Mouse (Mus musculus): Measurements from ENCODE around the gene Lsm3. TPM values are rescaled to one million over a fixed set of nuclear protein-coding genes. Genes with fewer than 3 reads are reported as not detected.

Lsm3 gene
- polyA plus RNA-seq, 1 experiment from 2014 or later, result 460 TPM

DNA sequence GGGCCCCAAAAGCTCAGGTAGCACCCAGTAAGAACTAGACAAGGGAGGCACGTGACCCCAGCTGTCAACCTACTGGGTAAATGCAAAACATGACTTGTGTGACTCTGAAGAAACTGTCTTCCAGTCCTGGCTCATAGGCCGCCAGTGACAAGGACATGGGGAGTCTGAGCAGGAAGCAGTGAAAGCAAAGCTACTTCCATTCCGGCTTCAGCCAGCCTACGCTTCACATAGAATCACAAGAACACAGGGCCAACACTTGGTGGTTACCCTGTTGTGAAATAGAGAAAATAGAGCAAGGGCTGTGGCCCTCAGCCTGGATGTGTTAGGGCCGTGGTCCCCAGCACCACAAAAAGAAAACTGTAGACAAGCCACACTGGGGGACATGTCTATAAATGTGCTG, 7.1 kb downstream of the Lsm3 start:
- H3K4me3 ChIP-seq, result no peak overlapping the region
- peaks cover 88% of the 10 kb centered on the region for H3K36me3 ChIP-seq
- no peaks in the 10 kb centered on the region for H3K27me3 ChIP-seq (ENCODE audit: low read depth, poor library complexity, severe bottlenecking)
- no peaks in the 10 kb centered on the region for H3K4me1 ChIP-seq
- DNase-seq (ENCODE audit: low spot score), result no peak
- no peaks in the 10 kb centered on the region for H3K9me3 ChIP-seq (replicated peaks)
- WGBS, result 94% methylated on average over 5 of the region's 5 CpGs
- no peak overlapping the region for H3K27ac ChIP-seq

DNA sequence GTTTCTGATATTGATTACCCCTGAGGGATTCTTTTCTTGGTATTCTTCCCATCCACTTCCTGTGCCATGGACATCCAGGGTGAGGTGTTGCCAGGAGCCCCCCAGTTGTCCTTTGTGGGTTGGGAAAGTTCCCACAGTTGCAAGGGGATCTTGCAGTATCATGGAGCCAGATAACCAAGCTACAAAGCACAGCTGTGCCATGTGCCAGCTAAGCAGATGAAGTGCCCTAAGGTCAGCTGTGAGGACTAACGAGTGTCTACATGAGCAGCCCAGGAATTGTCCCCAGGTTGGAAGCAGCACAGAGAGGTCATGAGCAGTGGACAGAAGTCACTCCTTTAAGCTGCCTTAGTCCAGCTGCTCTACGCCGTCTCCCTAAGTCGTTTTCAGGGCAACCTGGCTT, 9.8 kb downstream of the Lsm3 start:
- H3K36me3 ChIP-seq, result peaks cover 80% of the 10 kb centered on the region
- 86% methylated on average over 4 of the region's 4 CpGs for WGBS
- no peaks in the 10 kb centered on the region for H3K9me3 ChIP-seq (replicated peaks)
- H3K27ac ChIP-seq, result no peak overlapping the region
- no peaks in the 10 kb centered on the region for H3K27me3 ChIP-seq (ENCODE audit: low read depth, poor library complexity, severe bottlenecking)
- H3K4me1 ChIP-seq, result no peaks in the 10 kb centered on the region
- no peak for DNase-seq (ENCODE audit: low spot score)
- H3K4me3 ChIP-seq, result no peak overlapping the region

DNA sequence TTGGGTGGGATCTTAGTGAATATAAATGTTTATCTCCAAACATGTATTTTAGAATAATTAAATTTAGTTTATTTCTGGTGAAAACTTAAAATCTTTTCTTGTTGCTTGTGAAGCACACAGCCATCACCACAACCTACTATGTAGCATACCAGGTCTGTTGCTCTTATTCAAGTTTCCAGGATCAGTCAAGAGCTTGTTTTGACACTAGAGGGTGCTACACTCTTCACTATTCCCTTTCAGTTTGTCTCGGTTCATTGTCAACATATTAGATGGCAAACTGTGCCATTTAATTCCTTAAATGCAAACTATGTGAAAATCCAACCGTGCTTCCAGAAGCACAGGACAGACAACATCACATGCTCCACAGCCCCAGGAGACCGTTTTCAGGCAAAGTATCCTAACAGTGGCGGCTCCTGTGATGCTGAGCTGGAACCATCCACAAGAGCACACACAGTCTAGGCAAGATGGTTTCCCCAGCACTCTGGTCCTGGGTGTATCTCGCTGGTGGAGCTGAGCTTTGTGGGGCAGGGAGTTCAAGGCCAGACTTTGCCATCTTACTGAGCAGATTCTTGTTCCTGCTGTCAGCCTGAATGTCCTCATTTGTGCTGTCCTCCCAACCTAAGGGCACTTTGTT, 11.6 kb downstream of the Lsm3 start:
- Histone ChIP-seq H3K4me1 (no peaks in the 10 kb centered on the region), H3K4me3 (no peak overlapping the region), H3K9me3 (replicated peaks) (no peaks in the 10 kb centered on the region), H3K27ac (no peak overlapping the region), H3K27me3 (ENCODE audit: low read depth, poor library complexity, severe bottlenecking) (no peaks in the 10 kb centered on the region), H3K36me3 (peaks cover 62% of the 10 kb centered on the region)
- DNase-seq (ENCODE audit: low spot score), result no peak
- 55% methylated on average over 5 of the region's 5 CpGs for WGBS

DNA sequence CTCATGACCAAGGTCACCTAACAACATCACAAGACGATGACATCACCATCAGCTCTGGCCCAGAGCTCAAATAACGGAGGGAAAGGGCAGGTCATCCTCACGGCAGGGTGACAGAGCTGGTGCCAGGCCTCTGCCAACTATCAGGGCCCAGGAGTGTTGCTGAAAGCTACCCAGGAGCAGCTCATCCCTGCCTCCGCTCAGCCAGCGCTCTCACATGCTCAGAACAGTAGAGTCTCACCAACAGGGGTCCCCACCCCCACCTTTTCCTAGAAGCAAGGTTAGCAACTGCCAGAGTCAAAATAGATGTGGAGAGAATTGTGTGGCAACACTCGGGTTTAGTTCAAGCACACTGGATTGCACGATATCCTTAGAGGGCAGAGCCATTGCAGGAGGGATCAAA, 12.5 kb downstream of the Lsm3 start:
- no peak for DNase-seq (ENCODE audit: low spot score)
- Histone ChIP-seq H3K9me3 (replicated peaks) (no peaks in the 10 kb centered on the region), H3K27me3 (ENCODE audit: low read depth, poor library complexity, severe bottlenecking) (no peaks in the 10 kb centered on the region), H3K36me3 (peaks cover 53% of the 10 kb centered on the region), H3K4me1 (peaks cover 4% of the 10 kb centered on the region), H3K4me3 (no peak overlapping the region), H3K27ac (no peak overlapping the region)
- WGBS, result 82% methylated on average over 7 of the region's 7 CpGs

DNA sequence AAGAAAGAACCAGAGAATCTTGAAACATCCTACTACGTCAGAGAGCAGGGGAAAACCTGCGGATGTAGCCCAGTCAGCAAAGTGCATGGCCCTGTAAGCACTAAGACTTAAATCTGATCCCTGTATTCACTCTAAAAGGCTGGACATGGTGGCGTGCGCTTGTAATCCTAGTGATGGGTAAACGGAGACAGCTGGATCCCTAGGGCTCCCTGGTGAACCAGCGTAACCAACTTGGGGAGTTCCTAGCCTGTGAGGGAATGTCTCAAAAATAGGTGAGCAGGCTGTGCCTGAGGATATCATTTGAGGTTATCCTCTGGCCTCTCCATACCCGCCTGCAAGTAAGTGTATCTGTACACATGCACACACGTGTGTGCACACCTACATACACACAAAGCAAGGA, 14.9 kb downstream of the Lsm3 start:
- Histone ChIP-seq H3K4me1 (peaks cover 11% of the 10 kb centered on the region), H3K27ac (no peak overlapping the region), H3K36me3 (peaks cover 29% of the 10 kb centered on the region), H3K9me3 (replicated peaks) (no peaks in the 10 kb centered on the region), H3K4me3 (no peak overlapping the region), H3K27me3 (ENCODE audit: low read depth, poor library complexity, severe bottlenecking) (no peaks in the 10 kb centered on the region)
- no peak for DNase-seq (ENCODE audit: low spot score)
- WGBS, result 88% methylated on average over 8 of the region's 8 CpGs

DNA sequence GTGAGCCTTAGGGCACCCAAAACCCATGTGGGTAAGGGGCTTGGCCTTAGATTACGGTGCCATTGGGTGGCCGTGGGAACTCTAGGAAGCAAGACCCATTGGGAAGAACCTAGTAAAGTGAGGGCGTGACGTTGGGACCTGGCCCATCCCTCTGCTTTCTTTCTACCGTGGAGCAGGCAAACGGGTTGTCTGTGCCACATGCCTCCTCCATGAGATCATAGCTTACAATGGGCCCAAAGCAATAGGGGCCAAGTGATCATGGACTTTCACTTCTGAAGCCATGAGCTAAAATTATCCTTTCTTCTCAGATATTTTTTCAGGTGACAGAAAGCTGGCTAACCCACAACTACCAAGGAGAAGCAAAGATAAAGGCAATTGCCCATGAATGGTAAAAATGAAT, 15.5 kb downstream of the Lsm3 start:
- 92% methylated on average over 6 of the region's 6 CpGs for WGBS
- peaks cover 23% of the 10 kb centered on the region for H3K36me3 ChIP-seq

DNA sequence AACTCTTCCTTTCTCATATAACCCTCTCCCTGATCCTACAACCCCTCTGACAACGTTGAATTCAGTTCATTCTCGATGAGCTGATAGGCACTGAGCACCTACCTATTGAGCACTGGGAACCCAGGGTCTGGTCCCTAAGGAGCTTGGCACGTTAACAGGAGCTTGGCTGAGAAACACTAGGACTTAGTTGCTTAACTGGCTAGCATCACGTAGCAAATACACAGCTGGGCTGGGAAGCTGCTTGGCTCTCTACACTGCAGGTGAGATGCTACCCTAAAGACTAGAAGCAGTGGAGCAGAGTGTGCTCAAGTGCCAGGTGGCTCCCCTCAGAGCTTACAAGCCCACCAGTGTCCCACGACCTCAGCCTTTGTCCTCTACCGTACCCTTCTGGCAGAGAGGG, 16.9 kb downstream of the Lsm3 start:
- H3K4me3 ChIP-seq, result no peak overlapping the region
- 74% methylated on average over 6 of the region's 6 CpGs for whole genome bisulfite sequencing
- no peaks in the 10 kb centered on the region for H3K27me3 ChIP-seq (ENCODE audit: low read depth, poor library complexity, severe bottlenecking)
- no peak for DNase-seq (ENCODE audit: low spot score)
- no peak overlapping the region for H3K27ac ChIP-seq
- no peaks in the 10 kb centered on the region for H3K9me3 ChIP-seq (replicated peaks)
- peaks cover 11% of the 10 kb centered on the region for H3K4me1 ChIP-seq
- peaks cover 19% of the 10 kb centered on the region for H3K36me3 ChIP-seq

More for the DNA sequence above, 15.5 kb downstream of the Lsm3 start:
- Histone ChIP-seq H3K4me1 (peaks cover 11% of the 10 kb centered on the region), H3K27ac (no peak overlapping the region), H3K27me3 (ENCODE audit: low read depth, poor library complexity, severe bottlenecking) (no peaks in the 10 kb centered on the region), H3K9me3 (replicated peaks) (no peaks in the 10 kb centered on the region), H3K4me3 (no peak overlapping the region)
- no peak for DNase-seq (ENCODE audit: low spot score)

DNA sequence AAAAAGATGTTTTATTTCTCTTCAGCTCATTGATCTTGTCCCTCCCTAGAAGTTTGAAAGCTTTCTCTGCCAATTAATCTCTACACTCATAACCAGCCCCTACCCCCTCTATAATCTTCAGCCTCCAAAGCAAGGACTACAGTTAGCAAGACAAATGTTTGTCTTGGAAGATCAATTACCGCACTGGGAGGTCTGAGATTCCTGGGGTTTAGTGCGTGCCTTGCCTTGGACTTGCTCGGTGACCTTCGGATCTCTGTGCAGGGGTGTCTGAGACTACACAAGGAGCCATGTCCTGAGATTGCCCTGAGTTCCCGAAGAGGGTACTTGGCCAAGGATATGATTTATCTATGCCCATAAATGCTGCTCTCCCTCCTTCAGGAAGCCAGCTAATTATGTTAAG, 17.6 kb downstream of the Lsm3 start:
- H3K9me3 ChIP-seq (replicated peaks), result no peaks in the 10 kb centered on the region
- DNase-seq (ENCODE audit: low spot score), result no peak
- H3K27ac ChIP-seq, result no peak overlapping the region
- WGBS, result 63% methylated on average over 5 of the region's 5 CpGs
- H3K27me3 ChIP-seq (ENCODE audit: low read depth, poor library complexity, severe bottlenecking), result no peaks in the 10 kb centered on the region
- peaks cover 15% of the 10 kb centered on the region for H3K36me3 ChIP-seq
- H3K4me1 ChIP-seq, result peaks cover 11% of the 10 kb centered on the region
- H3K4me3 ChIP-seq, result no peak overlapping the region

DNA sequence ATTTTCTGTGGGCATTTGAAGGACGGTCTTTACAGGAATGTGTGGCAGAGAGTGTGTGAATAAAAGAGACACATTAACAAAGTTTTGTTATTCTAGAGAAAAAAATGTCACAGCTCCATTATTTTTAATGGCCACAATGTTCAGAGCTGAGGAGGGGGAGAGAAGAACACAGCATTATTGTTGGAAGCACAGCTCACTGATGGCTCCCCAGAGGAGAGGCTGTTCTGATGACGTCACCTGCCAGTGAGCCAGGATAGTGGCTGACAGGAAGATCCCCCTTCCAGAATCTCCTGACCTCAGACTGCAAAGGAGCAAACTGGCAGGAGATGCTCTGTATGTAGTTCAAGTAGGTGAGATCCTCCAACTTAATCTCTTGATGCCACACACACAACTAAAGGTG, 18.0 kb downstream of the Lsm3 start:
- no peak for DNase-seq (ENCODE audit: low spot score)
- 52% methylated on average over 2 of the region's 2 CpGs for WGBS
- H3K27ac ChIP-seq, result no peak overlapping the region

DNA sequence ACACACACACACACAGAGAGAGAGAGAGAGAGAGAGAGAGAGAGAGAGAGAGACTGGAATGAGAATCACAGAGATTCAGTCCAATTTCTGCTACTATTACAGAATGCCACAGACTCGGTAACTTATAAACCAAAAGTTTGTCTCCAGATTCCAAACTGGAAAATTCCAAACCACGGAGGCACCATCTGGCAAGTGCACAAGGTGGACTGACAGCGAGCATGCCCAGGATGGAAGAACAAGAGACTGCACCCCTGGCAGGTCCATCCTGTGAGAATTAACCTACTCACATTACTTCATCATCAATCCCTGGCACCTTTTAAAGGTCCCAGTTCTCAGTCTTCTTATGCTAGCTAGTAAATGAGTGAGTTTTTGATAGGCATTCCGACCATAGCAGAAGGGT, 18.5 kb downstream of the Lsm3 start:
- Histone ChIP-seq H3K4me3 (no peak overlapping the region), H3K4me1 (peaks cover 11% of the 10 kb centered on the region), H3K27ac (no peak overlapping the region), H3K9me3 (replicated peaks) (no peaks in the 10 kb centered on the region), H3K27me3 (ENCODE audit: low read depth, poor library complexity, severe bottlenecking) (no peaks in the 10 kb centered on the region), H3K36me3 (peaks cover 5% of the 10 kb centered on the region)
- DNase-seq (ENCODE audit: low spot score), result no peak
- WGBS, result 82% methylated on average over 4 of the region's 4 CpGs

More for the DNA sequence above, 18.0 kb downstream of the Lsm3 start:
- Histone ChIP-seq H3K9me3 (replicated peaks) (no peaks in the 10 kb centered on the region), H3K4me3 (no peak overlapping the region), H3K27me3 (ENCODE audit: low read depth, poor library complexity, severe bottlenecking) (no peaks in the 10 kb centered on the region), H3K4me1 (peaks cover 11% of the 10 kb centered on the region), H3K36me3 (peaks cover 10% of the 10 kb centered on the region)

DNA sequence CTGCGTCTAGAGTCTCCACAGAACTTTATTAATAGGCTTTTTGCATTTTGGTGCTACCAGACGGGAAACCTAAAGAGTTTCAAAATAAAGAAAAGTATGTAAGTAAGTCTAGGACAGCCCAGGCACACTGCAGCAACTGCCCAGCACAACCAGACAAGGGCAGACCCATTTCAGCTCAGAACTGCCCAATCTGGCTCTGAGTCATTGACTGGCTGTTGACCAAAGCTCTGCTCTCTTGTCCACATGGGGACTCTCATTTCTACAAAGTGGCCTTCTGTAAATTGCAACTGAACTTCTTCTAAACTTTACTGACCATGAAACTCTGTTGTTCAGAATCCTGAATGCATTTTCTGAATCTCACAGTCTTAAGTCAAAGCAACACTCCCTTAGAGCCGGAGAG, 19.5 kb downstream of the Lsm3 start:
- DNase-seq (ENCODE audit: low spot score), result no peak
- Histone ChIP-seq H3K9me3 (replicated peaks) (no peaks in the 10 kb centered on the region), H3K4me3 (no peak overlapping the region), H3K27ac (no peak overlapping the region), H3K27me3 (ENCODE audit: low read depth, poor library complexity, severe bottlenecking) (no peaks in the 10 kb centered on the region), H3K4me1 (peaks cover 11% of the 10 kb centered on the region), H3K36me3 (no peaks in the 10 kb centered on the region)
- 82% methylated on average over 3 of the region's 3 CpGs for WGBS

DNA sequence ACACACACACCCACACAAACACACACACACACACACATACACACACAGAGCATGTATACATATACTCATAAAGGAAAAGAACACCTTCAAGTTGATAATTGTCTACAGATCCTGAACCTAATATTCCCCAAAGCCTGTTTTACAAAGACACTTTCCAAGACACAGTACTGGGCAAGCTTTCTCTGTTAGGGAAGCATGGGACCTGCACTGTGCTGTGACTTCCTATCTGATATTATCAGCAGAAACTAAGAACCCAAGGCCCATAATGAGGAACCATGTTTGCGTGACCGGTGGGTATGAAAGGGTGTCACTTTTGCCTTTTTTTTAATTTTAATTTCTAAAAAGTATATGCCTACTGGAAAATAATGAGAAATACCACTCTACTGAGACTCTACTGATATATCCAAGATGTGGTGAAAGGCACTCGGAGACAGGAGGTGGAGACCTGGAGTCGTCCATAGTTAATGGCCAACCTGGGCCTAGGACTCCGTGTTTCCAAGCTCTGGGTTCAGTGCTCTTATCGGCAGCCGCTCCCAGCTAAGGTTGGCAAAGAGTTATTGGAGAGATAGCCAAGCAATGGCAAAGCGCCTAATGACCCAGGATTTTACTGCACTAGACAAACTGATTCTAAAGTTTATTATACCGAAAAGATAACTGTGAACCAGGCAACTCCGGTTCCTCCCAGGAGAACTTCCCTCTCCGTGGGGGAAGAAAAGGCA, 20.5 kb downstream of the Lsm3 start:
- no peaks in the 10 kb centered on the region for H3K36me3 ChIP-seq
- no peak for DNase-seq (ENCODE audit: low spot score)

DNA sequence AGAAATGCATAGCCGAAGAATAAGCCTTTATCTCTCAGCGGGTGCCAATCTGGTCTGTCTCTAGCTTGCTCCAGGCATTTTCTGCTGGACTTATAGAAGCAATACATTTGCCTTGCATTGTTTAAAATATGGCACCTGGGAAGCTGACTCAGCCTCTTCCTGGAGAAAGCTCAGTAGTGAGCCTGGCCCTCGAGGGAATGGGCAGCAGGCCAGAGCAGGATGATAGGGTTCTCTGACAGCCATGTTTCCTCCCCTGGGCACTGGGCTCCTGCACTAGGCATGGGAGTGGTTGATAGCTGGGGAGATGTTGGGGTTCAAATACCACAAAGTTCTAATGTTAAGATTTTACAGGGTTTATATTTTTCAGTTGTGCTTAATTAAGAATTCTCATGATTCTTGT, 25.5 kb downstream of the Lsm3 start:
- Histone ChIP-seq H3K27ac (no peak overlapping the region), H3K27me3 (ENCODE audit: low read depth, poor library complexity, severe bottlenecking) (no peaks in the 10 kb centered on the region), H3K9me3 (replicated peaks) (no peaks in the 10 kb centered on the region), H3K4me3 (no peak overlapping the region), H3K4me1 (peaks cover 19% of the 10 kb centered on the region), H3K36me3 (no peaks in the 10 kb centered on the region)
- DNase-seq (ENCODE audit: low spot score), result no peak
- 80% methylated on average over 3 of the region's 3 CpGs for WGBS

More for the DNA sequence above, 20.5 kb downstream of the Lsm3 start:
- H3K27me3 ChIP-seq (ENCODE audit: low read depth, poor library complexity, severe bottlenecking), result no peaks in the 10 kb centered on the region
- H3K4me3 ChIP-seq, result no peak overlapping the region
- WGBS, result 92% methylated on average over 11 of the region's 11 CpGs
- peaks cover 11% of the 10 kb centered on the region for H3K4me1 ChIP-seq
- no peak overlapping the region for H3K27ac ChIP-seq
- H3K9me3 ChIP-seq (replicated peaks), result no peaks in the 10 kb centered on the region
